Mouse (Mus musculus): ENCODE results near the gene Mark4.

Gene Mark4

GRCm38 (mm10) chr7:19437048-19437447 is 21.6 kb downstream of the Mark4 start:
- no peak for ATAC-seq (ENCODE audit: low TSS enrichment)

- ATAC-seq (ENCODE audit: low TSS enrichment) = no peak
These were observed 22.3 kb downstream of the Mark4 start for GRCm38 (mm10) chr7:19436276-19436675.

GRCm38 (mm10) chr7:19432475-19432874 is 26.1 kb downstream of the Mark4 start:
- ATAC-seq (ENCODE audit: low TSS enrichment) = no peak

- ATAC-seq (ENCODE audit: low TSS enrichment) = no peak
These were observed 28.2 kb downstream of the Mark4 start for GRCm38 (mm10) chr7:19430402-19430801.

GRCm38 (mm10) chr7:19429726-19430125 is 28.9 kb downstream of the Mark4 start:
- ATAC-seq (ENCODE audit: low TSS enrichment) = no peak

GRCm38 (mm10) chr7:19427999-19428650 is 30.5 kb downstream of the Mark4 start:
- no peak for ATAC-seq (ENCODE audit: low TSS enrichment)

GRCm38 (mm10) chr7:19426888-19427287 is 31.7 kb downstream of the Mark4 start:
- ATAC-seq (ENCODE audit: low TSS enrichment) = peak; percentile 57

GRCm38 (mm10) chr7:19426349-19426748 is 32.3 kb downstream of the Mark4 start:
- peak; percentile 83 for ATAC-seq (ENCODE audit: low TSS enrichment)

GRCm38 (mm10) chr7:19424051-19424450 is 34.6 kb downstream of the Mark4 start:
- no peak for ATAC-seq (ENCODE audit: low TSS enrichment)

GRCm38 (mm10) chr7:19423083-19423482 is 35.5 kb downstream of the Mark4 start:
- no peak for ATAC-seq (ENCODE audit: low TSS enrichment)

- ATAC-seq (ENCODE audit: low TSS enrichment) = peak; percentile 91
These were observed 37.6 kb downstream of the Mark4 start for GRCm38 (mm10) chr7:19420821-19421636.

- no peak for ATAC-seq (ENCODE audit: low TSS enrichment)
These were observed 38.5 kb downstream of the Mark4 start for GRCm38 (mm10) chr7:19420121-19420520.

- no peak for ATAC-seq (ENCODE audit: low TSS enrichment)
These were observed 42.0 kb downstream of the Mark4 start for GRCm38 (mm10) chr7:19416590-19416989.

- no peak for ATAC-seq (ENCODE audit: low TSS enrichment)
These were observed 45.1 kb downstream of the Mark4 start for GRCm38 (mm10) chr7:19413525-19413924.

GRCm38 (mm10) chr7:19411783-19412182 is 46.8 kb downstream of the Mark4 start:
- no peak for ATAC-seq (ENCODE audit: low TSS enrichment)

- no peak for ATAC-seq (ENCODE audit: low TSS enrichment)
These were observed 47.8 kb downstream of the Mark4 start for GRCm38 (mm10) chr7:19410766-19411344.

- no peak for ATAC-seq (ENCODE audit: low TSS enrichment)
These were observed 48.9 kb downstream of the Mark4 start for GRCm38 (mm10) chr7:19409753-19410152.

GRCm38 (mm10) chr7:19405417-19405816 is 53.2 kb downstream of the Mark4 start:
- ATAC-seq (ENCODE audit: low TSS enrichment) = peak; percentile 50; the same call in 1 of the 2 replicates

- no peak for ATAC-seq (ENCODE audit: low TSS enrichment)
These were observed 54.1 kb downstream of the Mark4 start, which contains the start of gene Ckm for GRCm38 (mm10) chr7:19404476-19404875. Gene Ckm (plus strand): TSS chr7:19404776.

- ATAC-seq (ENCODE audit: low TSS enrichment) = no peak
These were observed 54.8 kb downstream of the Mark4 start, which contains the start of gene Klc3 for GRCm38 (mm10) chr7:19403731-19404296. Gene Klc3 (minus strand): TSS chr7:19404104.

- peak; percentile 54; the same call in 1 of the 2 replicates for ATAC-seq (ENCODE audit: low TSS enrichment)
These were observed 56.0 kb downstream of the Mark4 start for GRCm38 (mm10) chr7:19402535-19403112.

GRCm38 (mm10) chr7:19400946-19401345 is 57.7 kb downstream of the Mark4 start:
- no peak for ATAC-seq (ENCODE audit: low TSS enrichment)
